Mouse (Mus musculus) intestine, embryonic 16.5 days (tissue): ENCODE measurements around the gene Tab3. TPM values are rescaled to one million over a fixed set of nuclear protein-coding genes. Genes with fewer than 3 reads are reported as not detected.

Experiments used
- ATAC-seq: fragments of 200-750 bp; cut with Nextera tagmentation; 2 replicates; pipeline ENCODE4 v1.8.0; 2017; ENCODE audit warnings: moderate TSS enrichment, moderate library complexity
- H3K27ac ChIP-seq: fragments of 300-500 bp; sonication (generic); 2 replicates; pipeline ENCODE4 v1.5.1; 2014; ENCODE audit warnings: mild to moderate bottlenecking, low read length
- H3K27me3 ChIP-seq: fragments of 300-500 bp; sonication (generic); replicated peaks from 2 replicates; pipeline ENCODE4 v1.6.1; 2014; ENCODE audit warnings: low read length, control low read depth, mixed read lengths; ENCODE audit not compliant: control insufficient read depth, insufficient read depth
- H3K36me3 ChIP-seq: fragments of 300-500 bp; sonication (generic); 2 replicates; pipeline ENCODE4 v1.6.1; 2014; ENCODE audit warnings: low read length, control low read depth; ENCODE audit not compliant: control insufficient read depth, insufficient read depth
- H3K4me1 ChIP-seq: fragments of 300-500 bp; sonication (generic); 2 replicates; pipeline ENCODE4 v1.6.1; 2014; ENCODE audit warnings: low read length, control low read depth, mixed read lengths; ENCODE audit not compliant: control insufficient read depth, insufficient read depth
- H3K4me2 ChIP-seq: fragments of 300-500 bp; sonication (generic); 2 replicates; pipeline ENCODE4 v1.6.1; 2014; ENCODE audit warnings: low read depth, low read length, control low read depth
- H3K4me3 ChIP-seq: fragments of 300-500 bp; sonication (generic); 2 replicates; pipeline ENCODE4 v1.5.1; 2014; ENCODE audit warnings: mild to moderate bottlenecking, low read length
- H3K9ac ChIP-seq: fragments of 300-500 bp; sonication (generic); 2 replicates; pipeline ENCODE4 v1.6.1; 2014; ENCODE audit warnings: low read depth, low read length
- H3K9me3 ChIP-seq: fragments of 300-500 bp; sonication (generic); 2 replicates; pipeline ENCODE4 v1.6.1; 2016; ENCODE audit warnings: low read length, control low read depth; ENCODE audit not compliant: control insufficient read depth
- WGBS: fragments of 180-500 bp; shearing (Covaris S2); extraction: QIAGEN DNeasy Blood & Tissue Kit; methylation state at CpG from one replicate; pipeline ENCODE4 v1.1.7; 2014; 5-methylcytosine and 5-hydroxymethylcytosine counted together
- microRNA-seq: library from miRNA; unstranded; fragments of <30 nt; microRNA quantifications from one replicate; pipeline ENCODE4, GENCODE M21; 2016
- polyA plus RNA-seq: library from polyadenylated mRNA; unstranded; fragments of >200 nt; fragmentation: Nextera tagmentation; extraction: Ambion mirVana; gene quantifications from 2 replicates; pipeline ENCODE4 v1.2.1, GENCODE M21; 2015

Tab3 gene
- polyA plus RNA-seq, 1 experiment from 2014 or later = 4.1 TPM

DNA sequence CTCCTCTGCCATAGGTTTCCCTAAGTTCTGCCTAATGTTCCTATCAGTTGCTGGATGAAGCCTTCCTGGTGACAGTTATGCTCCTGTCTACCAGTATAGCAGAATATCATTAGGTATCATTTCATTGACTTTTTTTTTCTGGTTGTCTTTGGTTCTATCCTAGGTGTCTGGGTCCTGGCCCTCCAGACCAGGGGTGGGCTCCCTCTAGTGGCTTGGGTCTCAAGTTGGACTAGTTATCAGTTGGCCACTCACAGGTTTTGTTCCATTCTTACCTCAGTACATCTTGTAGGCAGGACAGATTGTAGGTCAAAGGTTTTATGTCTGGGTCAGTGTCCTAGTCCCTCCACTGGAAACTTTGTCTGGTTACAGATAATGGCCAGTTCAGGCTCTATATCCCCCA, 11.8 kb downstream of the Tab3 start:
- no peaks in the 10 kb centered on the region for H3K4me1 ChIP-seq
- no peak overlapping the region for H3K9ac ChIP-seq
- no peak overlapping the region for H3K4me3 ChIP-seq
- no peaks in the 10 kb centered on the region for H3K9me3 ChIP-seq
- no peak for ATAC-seq
- H3K27ac ChIP-seq = no peak overlapping the region
- no peaks in the 10 kb centered on the region for H3K36me3 ChIP-seq
- H3K27me3 ChIP-seq = no peaks in the 10 kb centered on the region
- H3K4me2 ChIP-seq = no peak overlapping the region

DNA sequence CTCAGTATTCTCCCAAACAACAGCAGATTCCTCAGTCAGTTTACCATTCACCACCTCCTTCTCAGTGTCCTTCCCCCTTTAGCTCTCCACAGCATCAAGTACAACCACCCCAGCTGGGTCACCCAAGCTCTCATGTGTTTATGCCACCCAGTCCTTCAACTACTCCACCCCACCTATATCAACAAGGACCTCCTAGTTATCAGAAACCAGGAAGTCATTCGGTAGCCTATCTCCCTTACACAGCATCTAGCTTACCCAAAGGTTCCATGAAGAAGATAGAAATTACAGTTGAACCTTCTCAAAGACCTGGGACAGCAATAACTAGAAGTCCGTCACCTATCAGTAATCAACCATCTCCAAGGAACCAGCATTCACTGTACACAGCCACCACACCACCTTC, 40.9 kb downstream of the Tab3 start:
- peak; percentile 64; the same call in 1 of the 2 replicates for ATAC-seq
- Histone ChIP-seq H3K4me1 (no peaks in the 10 kb centered on the region), H3K9ac (no peak overlapping the region), H3K9me3 (no peaks in the 10 kb centered on the region), H3K27me3 (no peaks in the 10 kb centered on the region), H3K4me3 (no peak overlapping the region), H3K36me3 (no peaks in the 10 kb centered on the region), H3K4me2 (no peak overlapping the region), H3K27ac (no peak overlapping the region)
- 90% methylated on average over 2 of the region's 2 CpGs for WGBS

DNA sequence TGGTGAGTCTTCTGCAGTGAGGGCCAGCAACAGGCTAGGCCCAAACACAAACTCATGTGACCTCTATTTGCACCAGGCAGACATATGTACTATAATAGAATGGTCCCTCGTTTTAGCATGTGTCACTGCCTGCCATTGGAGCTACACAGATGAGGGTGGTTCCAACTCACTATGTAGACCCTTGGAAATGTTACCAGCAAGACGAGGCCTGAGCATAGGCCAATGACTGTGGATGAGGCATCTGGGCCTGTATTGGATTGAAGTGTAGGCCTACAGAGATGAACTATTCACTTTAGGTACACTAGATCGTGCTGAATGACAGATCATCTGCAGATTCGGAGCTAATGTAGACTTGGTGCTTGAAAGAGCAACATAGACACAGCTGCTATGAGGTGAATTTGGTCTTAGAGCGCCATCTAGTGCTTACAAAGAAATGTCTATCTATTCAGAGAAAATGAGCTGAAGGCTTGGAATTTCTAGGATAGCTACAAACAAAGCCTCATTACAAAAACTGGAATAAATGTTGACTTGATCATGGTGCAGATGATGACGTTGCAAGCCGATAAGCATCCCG, 72.5 kb downstream of the Tab3 start:
- H3K27ac ChIP-seq = no peak overlapping the region
- H3K4me2 ChIP-seq = no peak overlapping the region
- no peaks in the 10 kb centered on the region for H3K27me3 ChIP-seq
- no peaks in the 10 kb centered on the region for H3K4me1 ChIP-seq
- H3K36me3 ChIP-seq = no peaks in the 10 kb centered on the region
- H3K9me3 ChIP-seq = no peaks in the 10 kb centered on the region
- H3K4me3 ChIP-seq = no peak overlapping the region
- ATAC-seq = no peak
- WGBS = 41% methylated on average over 8 of the region's 8 CpGs
- H3K9ac ChIP-seq = no peak overlapping the region

DNA sequence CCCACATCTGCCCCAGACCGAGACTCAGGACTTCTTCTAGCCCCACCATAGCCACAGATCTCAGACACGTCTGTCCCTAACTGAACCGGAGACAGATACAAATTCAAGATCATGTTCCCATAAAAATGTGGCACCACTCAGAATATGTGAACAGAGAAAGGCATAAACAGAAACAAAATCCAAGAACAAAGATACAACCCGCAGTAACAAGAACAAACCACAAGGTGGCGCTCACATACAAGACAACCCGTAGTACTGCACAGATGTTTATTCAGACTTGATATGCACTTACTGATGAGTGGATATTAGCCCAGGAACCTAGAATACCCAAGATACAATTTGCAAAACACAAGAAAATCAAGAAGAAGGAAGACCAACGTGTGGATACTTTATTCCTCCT, 103.0 kb downstream of the Tab3 start:
- 0 out of 2 replicates have a peak, but pooled peaks have one; percentile 36 for ATAC-seq
- H3K4me2 ChIP-seq = no peak overlapping the region
- no peaks in the 10 kb centered on the region for H3K27me3 ChIP-seq
- H3K27ac ChIP-seq = no peak overlapping the region
- H3K4me1 ChIP-seq = no peaks in the 10 kb centered on the region
- no peak overlapping the region for H3K4me3 ChIP-seq
- no peaks in the 10 kb centered on the region for H3K36me3 ChIP-seq
- no peak overlapping the region for H3K9ac ChIP-seq
- 13% methylated on average over 7 of the region's 7 CpGs for WGBS
- no peaks in the 10 kb centered on the region for H3K9me3 ChIP-seq

DNA sequence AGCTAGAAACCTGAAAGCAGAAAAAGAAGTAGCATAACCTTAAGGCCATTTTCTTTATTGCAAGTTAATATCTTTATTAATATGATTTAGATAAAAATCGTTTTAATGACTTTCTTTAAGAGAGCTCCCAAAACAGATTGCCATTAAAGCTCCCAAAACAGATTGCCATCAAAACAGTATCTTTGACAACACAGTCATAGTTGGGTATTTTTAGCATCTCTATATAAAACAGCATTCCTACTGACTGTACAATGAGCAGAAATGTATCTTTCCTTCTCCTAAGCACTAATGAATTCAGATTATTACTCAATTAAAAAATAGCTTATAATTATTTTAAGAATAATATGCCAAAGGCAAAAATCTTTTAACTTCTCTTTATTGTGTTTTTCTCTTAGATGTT, 108.3 kb downstream of the Tab3 start:
- 58% methylated on average over 1 of the region's 1 CpGs for WGBS
- Histone ChIP-seq H3K9me3 (no peaks in the 10 kb centered on the region), H3K9ac (no peak overlapping the region), H3K27me3 (no peaks in the 10 kb centered on the region), H3K36me3 (no peaks in the 10 kb centered on the region), H3K27ac (no peak overlapping the region), H3K4me2 (no peak overlapping the region), H3K4me1 (no peaks in the 10 kb centered on the region), H3K4me3 (no peak overlapping the region)
- ATAC-seq = no peak

DNA sequence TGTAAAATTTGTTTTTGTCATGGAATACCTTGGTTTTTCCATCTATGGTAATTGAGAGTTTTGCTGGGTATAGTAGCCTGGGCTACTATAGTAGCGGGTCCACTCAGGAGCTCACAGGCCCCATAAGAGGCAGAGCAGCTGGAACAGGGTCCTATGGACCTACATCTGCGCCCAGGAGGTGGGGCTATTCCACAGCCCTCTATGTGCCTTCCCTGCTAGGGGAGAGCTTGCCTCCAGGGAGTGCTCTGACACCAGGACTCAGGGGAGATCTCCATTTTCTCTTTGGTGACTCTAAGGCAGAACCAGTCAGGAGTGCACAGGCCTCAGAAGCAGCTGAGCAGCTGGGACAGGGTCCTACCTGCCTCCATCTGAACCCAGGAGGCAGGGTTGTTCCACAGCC, 109.9 kb downstream of the Tab3 start:
- Histone ChIP-seq H3K9me3 (no peaks in the 10 kb centered on the region), H3K4me3 (no peak overlapping the region), H3K36me3 (no peaks in the 10 kb centered on the region), H3K27me3 (no peaks in the 10 kb centered on the region), H3K4me1 (no peaks in the 10 kb centered on the region), H3K9ac (no peak overlapping the region), H3K4me2 (no peak overlapping the region), H3K27ac (no peak overlapping the region)
- 49% methylated on average over 2 of the region's 2 CpGs for WGBS
- no peak for ATAC-seq

Small RNA genes lying within 50 kb of the gene (microRNA-seq; reads per million reads assigned to microRNA genes)
- not detected for gene Gm44378

Other genes starting within 250 kb of the Tab3 start
- 39.3 and 55.9 TPM in 2 replicates for gene Gk, start 202.8 kb downstream of the Tab3 start, polyA plus RNA-seq